Mouse (Mus musculus) cerebellum, adult 2 months (tissue): ENCODE measurements around the gene Fam53b.

Source experiments
- CTCF ChIP-seq: fragments of 200-500 bp; IDR thresholded peaks from 2 replicates; pipeline ENCODE4 v1.5.1; 2011; ENCODE audit warnings: low read depth, mild to moderate bottlenecking, control low read depth, low read length, moderate library complexity, borderline replicate concordance; ENCODE audit not compliant: insufficient read depth
- POLR2A ChIP-seq: fragments of 200-500 bp; IDR thresholded peaks from 2 replicates; pipeline ENCODE4 v1.6.1; 2011; ENCODE audit warnings: low read length, control low read depth, borderline replicate concordance; ENCODE audit not compliant: insufficient read depth

- TF ChIP-seq CTCF (no peak), POLR2A (no peak)
Measured at GRCm38 (mm10) chr7:132758875-132759274, 54.8 kb downstream of the Fam53b start.
